Mouse (Mus musculus) CH12.LX (cell line): Measurements from ENCODE around the gene Tnc. TPM values are rescaled to one million over a fixed set of nuclear protein-coding genes. Genes with fewer than 3 reads are reported as not detected.

Experiments
- DNase-seq: peaks from one replicate; pipeline ENCODE4 v3.0.0-alpha.2; 2013; ENCODE audit errors: extremely low read depth
- H3K27ac ChIP-seq: 2 replicates; pipeline ENCODE4 v1.5.1; 2012; ENCODE audit warnings: low read depth, mild to moderate bottlenecking, control low read depth, moderate library complexity; ENCODE audit not compliant: insufficient read depth
- H3K27me3 ChIP-seq: replicated peaks from 2 replicates; pipeline ENCODE3; 2012; ENCODE audit warnings: inconsistent platforms
- H3K36me3 ChIP-seq, 2 experiments: replicated peaks in 1 of 2; 2 replicates each; pipeline versions ENCODE3 to v1.6.1; 2012; ENCODE audit warnings: inconsistent platforms in 1 of 2, low read length in 1 of 2, mild to moderate bottlenecking in 1 of 2, mixed read lengths in 1 of 2, moderate library complexity in 1 of 2; ENCODE audit not compliant: control insufficient read depth in 1 of 2, insufficient read depth in 1 of 2
- H3K4me1 ChIP-seq, 2 experiments: 2 replicates each; pipeline ENCODE4 v1.6.1; 2012; ENCODE audit warnings: inconsistent platforms in 1 of 2, moderate library complexity in 1 of 2; ENCODE audit not compliant: insufficient read depth in 2 of 2, control insufficient read depth in 1 of 2
- H3K4me2 ChIP-seq: 2 replicates; pipeline ENCODE4 v1.6.1; 2012; ENCODE audit warnings: low read depth, mild to moderate bottlenecking, control low read depth; ENCODE audit not compliant: poor library complexity, insufficient read depth, severe bottlenecking
- H3K4me3 ChIP-seq, 3 experiments: fragments of 150-350 bp in 1 of 3; sonication (generic) in 1 of 3; replicated peaks in 1 of 3; 2 replicates each; pipeline versions ENCODE3 to v1.5.1; 2011 to 2012; ENCODE audit warnings: low read depth in 2 of 3, low read length in 2 of 3, mild to moderate bottlenecking in 2 of 3, moderate library complexity in 2 of 3, control low read depth in 1 of 3, improper control_type of control experiment in 1 of 3, inconsistent platforms in 1 of 3, mixed read lengths in 1 of 3; ENCODE audit not compliant: poor library complexity in 1 of 3
- H3K79me2 ChIP-seq: replicated peaks from 2 replicates; pipeline ENCODE4 v1.6.1; 2012; ENCODE audit warnings: mild to moderate bottlenecking, moderate library complexity; ENCODE audit not compliant: control insufficient read depth, poor library complexity, insufficient read depth, severe bottlenecking; ENCODE audit errors: extremely low read depth
- H3K9ac ChIP-seq: 2 replicates; pipeline ENCODE4 v1.6.1; 2012; ENCODE audit warnings: low read depth, mild to moderate bottlenecking, control low read depth, moderate library complexity; ENCODE audit not compliant: insufficient read depth
- H3K9me3 ChIP-seq: replicated peaks from 2 replicates; pipeline ENCODE3; 2012; ENCODE audit warnings: low read length, inconsistent platforms, mixed read lengths
- CHD1 ChIP-seq: IDR thresholded peaks from 2 replicates; pipeline ENCODE4 v1.6.1; 2012; ENCODE audit warnings: low read depth, low read length, improper control_type of control experiment, inconsistent platforms
- CHD2 ChIP-seq: IDR thresholded peaks from 2 replicates; pipeline ENCODE4 v1.6.1; 2011; ENCODE audit warnings: low read length, improper control_type of control experiment
- EP300 ChIP-seq: IDR thresholded peaks from 2 replicates; pipeline ENCODE4 v1.6.1; 2011; ENCODE audit warnings: low read length, improper control_type of control experiment
- ETS1 ChIP-seq: conservative IDR thresholded peaks from 2 replicates; pipeline ENCODE4 v1.6.1; 2012; ENCODE audit warnings: low read depth, mild to moderate bottlenecking, inconsistent platforms, low read length, improper control_type of control experiment, moderate library complexity
- GABPA ChIP-seq: IDR thresholded peaks from 2 replicates; pipeline ENCODE4 v1.6.1; 2012; ENCODE audit warnings: low read depth, low read length, improper control_type of control experiment, inconsistent platforms; ENCODE audit not compliant: insufficient replicate concordance
- JUND ChIP-seq: conservative IDR thresholded peaks from 2 replicates; pipeline ENCODE4 v1.6.1; 2011; ENCODE audit warnings: low read depth, low read length, improper control_type of control experiment
- KAT2A ChIP-seq: IDR thresholded peaks from 2 replicates; pipeline ENCODE4 v1.6.1; 2012; ENCODE audit warnings: low read length, improper control_type of control experiment, inconsistent platforms; ENCODE audit not compliant: insufficient replicate concordance
- MAX ChIP-seq: IDR thresholded peaks from 2 replicates; pipeline ENCODE4 v1.6.1; 2011; ENCODE audit warnings: low read length, improper control_type of control experiment
- NRF1 ChIP-seq: IDR thresholded peaks from 2 replicates; pipeline ENCODE4 v1.6.1; 2014; ENCODE audit warnings: low read depth, mild to moderate bottlenecking, inconsistent platforms, low read length, improper control_type of control experiment, moderate library complexity
- POLR2A ChIP-seq: IDR thresholded peaks from 2 replicates; pipeline ENCODE4 v1.6.1; 2011; ENCODE audit warnings: low read depth, mild to moderate bottlenecking, improper control_type of control experiment, low read length
- RCOR1 ChIP-seq: conservative IDR thresholded peaks from 2 replicates; pipeline ENCODE4 v1.6.1; 2012; ENCODE audit warnings: low read depth, mild to moderate bottlenecking, inconsistent platforms, low read length, improper control_type of control experiment
- SIN3A ChIP-seq: IDR thresholded peaks from 2 replicates; pipeline ENCODE4 v1.6.1; 2012; ENCODE audit warnings: low read length, improper control_type of control experiment, inconsistent platforms
- TBP ChIP-seq: conservative IDR thresholded peaks from 2 replicates; pipeline ENCODE4 v1.6.1; 2011; ENCODE audit warnings: low read depth, low read length, improper control_type of control experiment
- TCF12 ChIP-seq: IDR thresholded peaks from 2 replicates; pipeline ENCODE4 v1.6.1; 2014; ENCODE audit warnings: low read depth, mild to moderate bottlenecking, inconsistent platforms, low read length, improper control_type of control experiment
- UBTF ChIP-seq: IDR thresholded peaks from 2 replicates; pipeline ENCODE4 v1.6.1; 2012; ENCODE audit warnings: low read depth, mild to moderate bottlenecking, inconsistent platforms, low read length, improper control_type of control experiment, moderate library complexity
- USF1 ChIP-seq: IDR thresholded peaks from 2 replicates; pipeline ENCODE4 v1.6.1; 2014; ENCODE audit warnings: low read depth, mild to moderate bottlenecking, inconsistent platforms, low read length, improper control_type of control experiment
- ZKSCAN1 ChIP-seq: IDR thresholded peaks from 2 replicates; pipeline ENCODE4 v1.6.1; 2012; ENCODE audit warnings: low read depth, inconsistent platforms, low read length, improper control_type of control experiment, borderline replicate concordance
- ZMIZ1 ChIP-seq: IDR thresholded peaks from 2 replicates; pipeline ENCODE4 v1.6.1; 2012; ENCODE audit warnings: low read depth, mild to moderate bottlenecking, inconsistent platforms, low read length, improper control_type of control experiment
- dilution Hi-C: fragments of 300-500 bp; cut with MboI; formaldehyde crosslinking; loops from 2 replicates; pipeline ENCODE4 v1.14.3; 2020; ENCODE audit warnings: low sequenced_read_pairs; ENCODE audit not compliant: extremely low pct_unique_long_range_greater_than_20kb, extremely low pct_ligation_motif_present
- in situ Hi-C: fragments of 300-500 bp; cut with MboI; formaldehyde crosslinking; loops from 3 replicates; pipeline ENCODE4 v1.14.3; 2019; ENCODE audit warnings: low sequenced_read_pairs, low pct_ligation_motif_present, low pct_unique_long_range_greater_than_20kb, mixed read lengths
- polyA plus RNA-seq: library from polyadenylated mRNA; unstranded; fragments of >175 nt; gene quantifications from 2 replicates; pipeline ENCODE4 v1.2.1, GENCODE M21; 2012; ENCODE audit warnings: low read depth; ENCODE audit not compliant: insufficient read length
- total RNA-seq, 2 experiments: library from RNA; depleted of rRNA; stranded (reverse); fragments of 300-350 nt in 1 of 2; fragments of >200 nt in 1 of 2; gene quantifications; 2 replicates each; pipeline ENCODE4 v1.2.3; 2012 to 2014

Tnc gene
- total and polyA plus RNA-seq, 3 experiments: 0.13 to 1.2 TPM; not detected in 1

GRCm38 (mm10) chr4:63969891-63970290, 76.9 kb downstream of the Tnc start:
- no peaks in the 10 kb centered on the region for H3K9me3 ChIP-seq
- TF ChIP-seq EP300 (no peak), ZKSCAN1 (no peak), ZMIZ1 (no peak), TCF12 (no peak), POLR2A (no peak), USF1 (no peak), MAX (no peak), CHD2 (no peak), NRF1 (no peak), RCOR1 (no peak), GABPA (no peak), ETS1 (no peak)
- no peak overlapping the region for H3K4me2 ChIP-seq
- in situ Hi-C loops: no loop called here
- no peak overlapping the region for H3K9ac ChIP-seq
- H3K27me3 ChIP-seq: no peaks in the 10 kb centered on the region
- no peak overlapping the region for H3K27ac ChIP-seq
- H3K79me2 ChIP-seq: no peaks in the 10 kb centered on the region
- no peak overlapping the region for H3K4me3 ChIP-seq
- dilution Hi-C loops: no loop called here
- H3K36me3 ChIP-seq: peaks cover 53 to 94% of the 10 kb centered on the region in 2 experiments
- DNase-seq: no peak
- peaks cover 0 to 34% of the 10 kb centered on the region in 2 experiments; a peak in 2 of 4 replicates for H3K4me1 ChIP-seq

GRCm38 (mm10) chr4:63963410-63963809, 83.4 kb downstream of the Tnc start:
- Histone ChIP-seq H3K9ac (no peak overlapping the region), H3K36me3 (peaks cover 41 to 95% of the 10 kb centered on the region in 2 experiments), H3K79me2 (no peaks in the 10 kb centered on the region), H3K27ac (no peak overlapping the region), H3K9me3 (no peaks in the 10 kb centered on the region), H3K4me1 (peaks cover 0 to 10% of the 10 kb centered on the region in 2 experiments; a peak in 2 of 4 replicates), H3K4me3 (no peak overlapping the region), H3K4me2 (no peak overlapping the region), H3K27me3 (no peaks in the 10 kb centered on the region)
- DNase-seq: no peak
- dilution Hi-C loops: no loop called here
- TF ChIP-seq KAT2A (no peak), POLR2A (no peak), CHD1 (no peak), MAX (no peak), JUND (no peak), SIN3A (no peak), TBP (no peak), UBTF (no peak)
- in situ Hi-C loops: no loop called here
